Mouse (Mus musculus) v-Abl transformed pro-B cells (cell line): ENCODE results near the gene Pask.

Source experiments
- in situ Hi-C, 2 experiments: fragments of 400-800 bp; cut with MboI; formaldehyde crosslinking; loops; one replicate each; pipeline ENCODE4 v1.15.1; 2025; ENCODE audit not compliant: unreplicated experiment in 2 of 2

Gene Pask

DNA sequence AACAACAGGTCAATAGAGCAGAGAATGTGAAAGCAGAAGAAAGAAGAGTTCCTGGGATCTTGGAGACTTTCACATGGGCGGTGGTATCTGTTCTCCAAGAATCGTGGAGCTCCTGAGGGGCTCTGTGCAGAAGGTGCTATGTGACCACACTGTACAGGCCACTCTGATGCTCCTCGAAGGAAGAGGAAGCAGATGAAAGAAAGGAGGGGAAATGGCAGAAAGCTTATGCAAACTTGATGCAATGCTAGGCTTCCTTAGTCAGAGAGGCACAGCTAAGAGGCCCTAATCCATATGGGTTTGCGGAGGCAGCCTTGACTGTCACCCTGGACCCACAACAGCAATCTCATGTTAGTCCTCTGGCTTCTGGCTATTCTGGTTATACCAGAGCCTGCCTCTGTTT lies 52.3 kb downstream of the Pask start:
- in situ Hi-C loops: no loop called here

DNA sequence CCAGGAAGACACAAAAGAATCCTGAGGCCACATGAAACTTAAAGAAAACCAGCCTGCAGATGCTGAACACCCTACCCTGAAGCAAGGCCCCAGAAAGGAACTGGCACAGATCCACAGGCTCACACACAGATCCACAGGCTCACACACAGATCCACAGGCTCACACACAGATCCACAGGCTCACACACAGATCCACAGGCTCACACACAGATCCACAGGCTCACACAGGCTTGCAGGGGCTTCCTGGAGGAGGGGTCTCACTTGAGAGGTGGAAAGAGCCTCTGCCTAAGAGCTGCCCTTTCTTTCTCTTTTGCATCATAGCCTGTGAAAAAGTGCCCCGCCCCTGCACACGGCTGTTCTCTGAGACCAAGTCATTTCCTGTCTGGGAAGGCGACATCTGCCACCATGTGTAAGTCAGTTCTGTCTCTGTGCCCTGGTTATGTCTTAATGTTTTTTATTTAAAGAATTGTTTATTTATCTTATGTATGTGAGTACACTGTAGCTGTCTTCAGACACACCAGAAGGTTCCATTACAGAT lies 53.5 kb downstream of the Pask start:
- in situ Hi-C loops: no loop called here

DNA sequence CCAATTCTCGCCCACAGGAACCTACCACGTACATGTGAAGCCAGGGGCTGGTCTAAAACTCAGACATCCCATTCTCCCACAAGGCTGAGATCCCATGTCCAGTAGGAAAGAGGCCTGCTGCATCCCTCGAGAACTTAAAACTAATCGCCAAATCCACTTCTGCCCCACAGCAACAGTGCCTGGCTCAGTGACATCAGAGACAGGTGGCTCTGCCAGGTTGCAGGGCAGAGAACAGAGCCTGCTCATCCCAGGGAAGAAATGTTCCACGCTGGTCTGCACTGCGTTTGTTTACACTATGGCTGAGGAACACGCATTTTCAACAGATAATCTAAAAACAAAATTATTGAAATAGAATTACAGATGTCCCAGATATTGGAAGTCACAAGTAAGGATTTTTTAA lies 66.2 kb downstream of the Pask start:
- in situ Hi-C loops: no loop called here

DNA sequence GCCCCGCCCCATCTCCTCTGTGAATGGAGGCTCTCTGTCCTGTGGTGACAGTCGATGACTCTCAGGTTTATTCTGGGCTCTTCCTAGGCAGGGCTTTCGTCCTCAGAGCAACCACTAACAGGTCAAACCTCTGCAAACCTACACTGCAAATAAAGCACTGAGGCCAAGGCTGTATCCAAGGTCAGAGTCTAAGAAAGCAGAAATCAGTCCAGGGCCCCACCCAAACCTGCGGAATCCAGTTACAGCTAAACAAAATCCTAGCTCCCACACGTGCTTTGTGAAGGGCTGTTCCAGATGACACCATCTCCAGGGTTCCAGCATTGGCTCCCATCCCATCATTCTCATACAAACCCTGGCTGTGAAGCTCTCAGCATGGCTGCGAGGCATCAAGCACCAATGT lies 67.7 kb downstream of the Pask start:
- in situ Hi-C loops: no loop called here

DNA sequence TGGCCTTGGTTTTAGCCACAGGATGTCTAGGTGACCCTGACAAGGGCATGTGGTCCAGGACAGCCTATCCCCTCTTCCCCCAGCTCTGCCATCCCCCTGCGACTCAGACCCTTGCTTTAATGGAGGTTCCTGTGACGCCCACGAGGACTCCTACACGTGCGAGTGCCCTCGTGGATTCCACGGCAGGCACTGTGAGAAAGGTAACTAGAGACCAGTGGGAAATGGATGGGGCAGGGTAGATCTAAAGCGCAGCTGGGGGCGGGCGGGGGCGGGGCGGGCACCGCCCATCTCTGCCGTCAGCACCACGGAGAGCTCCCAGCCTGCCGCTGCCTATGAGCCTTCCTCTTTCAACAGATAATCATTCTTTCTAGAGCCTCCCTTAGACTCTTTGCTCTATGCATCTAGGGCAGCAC lies 70.9 kb downstream of the Pask start:
- in situ Hi-C loops: no loop called here

DNA sequence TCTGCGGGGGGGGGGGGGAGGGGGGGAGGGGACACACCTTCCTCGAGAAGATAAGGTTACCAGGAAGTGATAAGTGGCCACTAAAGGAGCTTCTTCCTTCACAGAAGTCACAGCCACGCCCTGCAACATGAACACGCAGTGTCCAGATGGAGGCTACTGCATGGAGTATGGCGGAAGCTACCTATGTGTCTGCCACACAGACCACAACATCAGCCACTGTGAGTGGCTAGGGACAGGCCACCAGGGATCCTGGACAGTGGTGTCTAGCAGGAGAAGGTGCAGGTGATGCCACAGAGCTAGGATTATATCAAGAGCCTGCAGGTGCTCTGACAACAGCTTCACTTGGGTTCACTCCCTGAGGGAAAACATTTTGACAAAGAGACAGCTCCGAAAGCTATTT lies 71.5 kb downstream of the Pask start:
- in situ Hi-C loops: no loop called here

DNA sequence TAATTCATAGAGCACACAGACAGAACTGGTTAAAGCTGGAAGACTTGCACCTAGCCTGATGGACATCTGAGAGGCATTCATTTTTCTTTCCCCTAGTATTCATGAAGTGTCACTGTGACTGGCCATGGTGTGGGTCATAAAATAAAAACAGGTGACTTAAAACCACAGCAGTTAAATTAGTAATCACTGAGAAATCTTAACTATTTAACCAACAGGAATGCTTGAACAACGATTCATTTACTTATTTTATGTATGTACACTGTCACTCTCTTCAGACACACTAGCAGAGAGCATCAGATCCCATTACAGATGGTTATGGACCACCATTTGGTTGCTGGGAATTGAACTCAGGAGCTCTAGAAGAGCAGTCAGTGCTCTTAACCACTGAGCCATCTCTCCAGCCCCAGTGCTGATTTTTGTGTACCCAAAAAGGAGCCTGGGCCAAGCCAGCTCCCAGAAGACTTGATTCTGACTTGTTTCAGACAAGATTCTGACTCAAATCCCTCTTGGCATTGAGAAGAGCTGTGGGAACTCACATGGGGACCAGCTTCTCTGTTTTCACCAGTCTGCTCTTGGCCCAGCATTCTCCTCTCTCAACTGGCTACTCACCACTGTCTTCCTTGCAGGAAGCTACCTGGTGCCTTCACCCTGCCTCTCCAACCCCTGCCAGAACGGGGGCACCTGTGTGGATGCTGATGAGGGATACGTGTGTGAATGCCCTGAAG lies 72.6 kb downstream of the Pask start:
- in situ Hi-C loops: no loop called here

DNA sequence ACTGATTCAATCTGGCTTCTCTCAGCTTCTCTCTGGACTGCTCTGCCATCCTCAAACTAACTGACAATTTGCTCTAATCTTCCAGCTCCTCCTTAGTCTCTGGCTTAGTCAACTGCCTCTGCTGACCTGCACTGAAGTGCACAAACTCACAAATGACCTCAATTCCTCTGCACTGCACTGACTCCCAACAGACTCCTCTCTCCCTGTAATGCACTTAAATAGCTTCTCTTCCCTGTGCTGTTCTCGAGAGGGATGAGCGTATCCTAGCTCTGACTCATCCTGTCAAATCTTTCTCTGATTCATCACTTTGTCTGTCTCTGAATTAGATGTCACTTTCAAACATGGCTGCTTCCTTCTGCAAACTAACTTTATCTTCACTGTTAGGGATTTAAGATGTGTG lies 75.0 kb downstream of the Pask start:
- in situ Hi-C loops: no loop called here

DNA sequence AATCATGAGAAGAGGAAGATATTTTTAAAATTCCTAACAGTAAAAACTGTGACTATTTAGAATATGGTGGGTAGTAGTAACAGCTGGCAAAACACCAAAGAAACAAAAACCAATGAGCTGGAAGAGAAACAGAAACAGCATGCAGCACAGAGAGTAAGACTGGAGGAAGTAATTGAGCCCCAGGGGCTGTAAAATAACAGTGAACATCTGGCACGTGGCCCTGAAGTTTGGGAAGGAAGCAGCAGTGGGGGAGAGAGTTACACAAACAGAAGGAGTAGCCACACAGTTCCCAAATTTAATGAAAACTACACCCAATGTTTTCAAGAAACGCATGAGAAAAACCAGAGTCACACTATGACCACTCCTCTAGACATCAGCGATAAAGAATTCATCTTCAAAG lies 76.1 kb downstream of the Pask start:
- in situ Hi-C loops: no loop called here
